Mouse (Mus musculus) CD4-positive, CD25-positive, alpha-beta regulatory T cell, adult 2 months (primary cell): ENCODE data around the gene Wdr31.
A peak's percentile ranks its signal among the peaks of the same experiment; 100 is the strongest.
"Not testable (repeated sequence)": the region's sequence is repeated elsewhere in the genome, so short reads cannot be mapped to it uniquely, and the experiment has no call there.

Experiments
- DNase-seq: peaks from one replicate; pipeline ENCODE4 v3.0.0-alpha.2; 2012; ENCODE audit warnings: low read depth, low spot score

Wdr31 gene

GRCm38 (mm10) chr4:62495946-62496345 is 25.2 kb upstream of the Wdr31 start:
- no peak for DNase-seq

- no peak for DNase-seq
These were observed 23.5 kb upstream of the Wdr31 start for GRCm38 (mm10) chr4:62494230-62494629.

DNA sequence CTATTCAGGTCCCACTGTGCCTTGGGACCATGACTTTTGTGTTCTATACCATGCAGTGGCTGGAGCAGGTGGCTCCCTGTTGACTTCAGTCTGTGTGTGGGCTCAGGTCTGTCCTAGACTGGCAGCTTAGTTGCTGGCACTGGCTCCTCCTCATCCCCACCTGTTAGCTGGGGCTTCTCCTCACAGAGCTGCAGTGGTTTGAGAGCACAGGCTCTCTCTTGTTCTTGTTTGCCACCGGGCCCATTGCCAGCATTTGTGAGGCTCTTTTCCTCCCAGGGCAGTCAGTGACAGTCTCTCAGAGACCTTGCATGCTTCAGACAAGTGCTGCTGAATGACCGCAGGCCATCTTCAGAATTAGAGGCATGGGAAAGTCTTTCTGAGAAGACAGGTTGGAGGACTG is 22.0 kb upstream of the Wdr31 start:
- DNase-seq: no peak

- no peak for DNase-seq
These were observed 17.2 kb upstream of the Wdr31 start for GRCm38 (mm10) chr4:62487914-62488313.

- no peak for DNase-seq
These were observed 16.5 kb upstream of the Wdr31 start for GRCm38 (mm10) chr4:62487172-62487571.

- DNase-seq: no peak
These were observed 15.5 kb upstream of the Wdr31 start for GRCm38 (mm10) chr4:62486162-62486696.

- DNase-seq: no peak
These were observed 14.9 kb upstream of the Wdr31 start for GRCm38 (mm10) chr4:62485450-62486161.

- no peak for DNase-seq
These were observed 14.2 kb upstream of the Wdr31 start for GRCm38 (mm10) chr4:62484928-62485327.

GRCm38 (mm10) chr4:62480709-62481605 is 10.3 kb upstream of the Wdr31 start:
- DNase-seq: peak; percentile 61

DNA sequence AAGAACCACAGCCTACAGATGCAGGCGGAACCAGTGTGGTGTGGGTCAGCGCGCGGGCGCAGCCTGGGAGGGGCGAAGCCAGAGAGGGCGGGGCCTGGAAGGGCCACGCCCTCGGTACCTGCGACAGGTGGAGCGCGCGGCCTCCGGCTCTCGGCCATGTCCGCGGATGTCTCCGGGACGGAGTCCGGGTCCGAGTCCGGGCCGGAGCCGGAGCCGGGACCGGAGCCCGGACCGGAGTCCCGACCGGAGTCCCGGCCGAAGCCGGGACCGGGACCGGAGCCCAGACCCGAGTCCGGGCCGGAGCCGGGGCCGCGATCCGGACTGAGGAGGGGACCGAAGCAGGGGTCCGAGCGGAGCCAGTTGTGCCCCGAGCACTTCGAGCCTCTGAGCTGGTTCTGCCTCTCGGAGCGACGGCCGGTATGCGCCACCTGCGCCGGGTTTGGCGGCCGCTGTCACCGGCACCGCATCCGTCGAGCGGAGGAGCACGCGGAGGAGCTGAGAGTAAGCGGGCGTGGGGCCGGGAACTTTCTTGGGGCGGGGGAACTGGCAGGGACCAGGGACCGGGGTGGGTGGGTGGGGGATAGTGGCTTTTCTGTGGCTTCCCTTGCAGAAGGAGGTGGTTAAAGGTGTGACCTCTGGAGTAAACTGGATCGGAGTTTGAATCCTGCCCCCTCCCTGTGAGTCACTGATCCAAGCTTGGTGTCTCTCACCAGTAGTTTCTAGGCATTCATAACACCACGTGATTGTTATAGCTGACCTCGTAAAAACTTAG is 9.4 kb upstream of the Wdr31 start, which contains the start of gene Bspry:
Gene Bspry (plus strand): TSS at position 117 of the 772 bp plus-strand sequence.
- peak; percentile 74 for DNase-seq

DNA sequence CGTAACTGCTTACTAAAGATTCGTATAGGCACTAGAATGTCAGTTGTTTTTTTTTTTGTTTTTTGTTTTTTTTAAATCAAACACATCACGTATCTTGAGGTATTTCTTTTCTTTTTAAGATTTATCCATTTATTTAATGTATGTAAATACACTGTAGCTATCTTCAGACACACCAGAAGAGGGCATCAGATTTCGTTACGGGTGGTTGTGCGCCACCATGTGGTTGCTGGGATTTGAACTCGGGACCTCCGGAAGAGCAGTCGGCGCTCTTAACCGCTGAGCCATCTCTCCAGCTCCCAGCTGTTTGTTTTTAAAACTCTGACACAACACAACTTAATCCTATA is 8.9 kb upstream of the Wdr31 start:
- not testable (repeated sequence) for DNase-seq

GRCm38 (mm10) chr4:62477542-62478244 is 7.0 kb upstream of the Wdr31 start:
- no peak for DNase-seq

- DNase-seq: peak; percentile 65
These were observed 5.1 kb upstream of the Wdr31 start for GRCm38 (mm10) chr4:62475793-62476192.

- DNase-seq: no peak
These were observed 4.4 kb upstream of the Wdr31 start for GRCm38 (mm10) chr4:62475131-62475530.

- no peak for DNase-seq
These were observed 1.4 kb upstream of the Wdr31 start for GRCm38 (mm10) chr4:62472071-62472470.

- peak; percentile 24 for DNase-seq
These were observed 2.5 kb downstream of the Wdr31 start for GRCm38 (mm10) chr4:62468158-62468557.

GRCm38 (mm10) chr4:62463124-62463523 is 7.6 kb downstream of the Wdr31 start:
- DNase-seq: no peak

- no peak for DNase-seq
These were observed 10.3 kb downstream of the Wdr31 start for GRCm38 (mm10) chr4:62460348-62460747.

- no peak for DNase-seq
These were observed 11.6 kb downstream of the Wdr31 start for GRCm38 (mm10) chr4:62459081-62459480.

DNA sequence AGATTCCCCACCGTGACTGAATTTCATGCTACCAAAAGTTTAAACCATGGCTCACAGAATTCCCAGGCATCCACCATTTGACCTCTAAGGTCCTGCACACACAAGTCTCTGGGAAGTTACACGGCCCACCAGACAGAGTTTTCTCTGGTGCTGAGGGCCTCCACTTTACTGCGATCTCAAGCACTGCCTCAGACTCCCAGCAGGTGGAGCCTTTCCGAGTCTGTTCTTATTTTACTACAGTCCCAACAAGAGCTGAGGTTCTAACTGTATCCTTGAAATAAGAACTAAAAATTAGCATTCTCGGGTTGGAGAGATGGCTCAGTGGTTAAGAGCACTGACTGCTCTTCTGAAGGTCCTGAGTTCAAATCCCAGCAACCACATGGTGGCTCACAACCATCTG is 15.7 kb downstream of the Wdr31 start:
- peak; percentile 71 for DNase-seq

DNA sequence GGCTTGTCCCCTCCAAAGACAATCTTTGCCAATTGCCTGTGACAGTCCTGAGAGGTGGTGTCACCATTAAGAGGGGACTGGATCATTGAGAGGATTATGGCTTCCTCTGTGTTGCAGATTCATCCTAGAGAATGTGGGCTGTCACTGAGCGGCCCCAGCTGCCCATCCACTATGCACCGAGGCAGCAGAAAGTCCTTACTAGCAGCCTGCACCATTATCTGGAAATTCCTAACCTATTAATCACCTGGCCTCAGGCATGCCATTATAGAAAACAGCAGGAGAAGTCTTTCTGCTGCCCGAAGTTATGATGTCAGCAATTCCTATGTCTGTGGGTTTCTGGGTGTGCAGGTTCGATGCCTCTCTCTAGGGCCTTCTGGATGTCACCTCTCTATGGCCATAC is 29.7 kb downstream of the Wdr31 start:
- no peak for DNase-seq
